Mouse (Mus musculus) ovary, adult 18-20 months (tissue): ENCODE results near the gene Bcl7a.

Source experiments
- DNase-seq: peaks from one replicate; pipeline ENCODE4 v3.0.0; 2022; ENCODE audit warnings: low spot score, mixed read lengths

Gene Bcl7a

GRCm38 (mm10) chr5:123333566-123333965 lies 10.1 kb upstream of the Bcl7a start:
- DNase-seq, result no peak

DNA sequence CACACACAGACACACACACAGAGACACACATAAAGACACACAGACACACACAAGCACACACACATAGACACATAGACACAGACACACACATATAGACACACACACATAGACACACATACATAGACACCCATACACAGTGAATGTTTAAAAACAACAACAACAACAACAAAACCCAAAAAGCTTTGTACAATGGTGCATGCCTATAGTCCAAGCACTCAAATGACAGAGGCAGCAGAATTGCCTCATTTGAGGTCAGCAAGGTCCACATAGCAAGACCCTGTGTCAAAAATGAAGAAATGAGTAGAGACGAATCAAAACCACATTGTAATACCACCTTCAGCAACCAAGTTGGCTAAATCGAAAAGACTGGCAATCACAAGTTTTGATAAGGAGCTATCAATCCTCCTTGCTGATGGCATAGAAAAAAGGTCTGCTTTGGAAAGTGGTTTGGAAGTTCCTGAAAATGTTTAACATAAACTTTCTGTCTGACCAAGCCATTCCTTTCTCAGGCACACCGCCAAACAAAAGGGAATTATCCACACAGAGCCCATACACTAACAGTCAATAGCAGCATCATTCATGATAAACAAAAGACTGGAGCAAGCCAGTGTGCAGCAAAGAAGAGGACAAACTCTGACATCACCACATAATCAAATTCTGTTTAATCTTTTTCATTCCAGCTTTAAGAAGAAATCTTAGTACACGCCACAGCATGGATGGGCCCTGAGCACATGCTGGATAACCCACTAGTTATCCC lies 7.3 kb upstream of the Bcl7a start:
- DNase-seq, result no peak

GRCm38 (mm10) chr5:123338463-123338862 lies 5.2 kb upstream of the Bcl7a start:
- no peak for DNase-seq

GRCm38 (mm10) chr5:123344628-123344962 lies 961 bp downstream of the Bcl7a start:
- DNase-seq, result no peak

- DNase-seq, result peak; percentile 43
These were observed 1.6 kb downstream of the Bcl7a start for GRCm38 (mm10) chr5:123344963-123345852.

DNA sequence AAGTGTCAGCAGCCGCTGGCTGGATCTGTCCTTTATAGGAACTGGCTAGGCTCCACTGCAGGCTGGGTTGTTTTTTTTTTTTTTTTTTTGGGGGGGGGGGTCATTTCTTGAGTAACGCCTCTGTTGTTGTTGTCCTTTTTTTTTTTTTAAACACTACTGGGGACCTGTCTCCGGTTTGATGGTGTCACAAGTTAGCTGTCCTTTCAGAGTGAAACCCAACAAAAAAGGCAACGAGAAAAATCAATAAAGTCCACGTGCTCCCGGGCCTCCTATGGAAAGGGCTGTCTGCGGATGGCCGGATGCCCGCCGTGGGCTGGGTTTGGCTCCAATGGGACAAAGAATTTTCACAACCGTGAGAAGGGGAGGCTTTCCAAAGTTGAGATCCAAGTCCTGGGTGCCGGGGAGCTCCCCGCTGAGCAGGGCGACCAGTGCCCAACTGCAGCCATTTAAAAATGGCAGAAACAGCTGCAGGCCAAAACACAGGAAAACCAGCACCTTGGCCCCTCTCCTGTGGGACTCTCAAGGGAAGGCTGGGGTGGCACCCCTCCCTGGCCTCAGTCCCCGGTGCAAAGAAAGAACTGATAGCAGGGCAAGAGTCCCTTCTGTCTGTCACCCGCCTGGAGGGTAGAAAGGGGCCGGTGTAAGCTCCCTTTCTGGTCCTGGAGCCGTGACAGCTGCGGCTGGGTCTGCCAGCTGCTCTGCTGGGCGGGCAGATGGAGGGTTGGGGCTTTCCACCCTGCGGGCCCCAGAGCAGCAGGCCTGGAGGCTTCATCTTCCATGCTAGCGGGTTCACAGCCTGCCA lies 2.4 kb downstream of the Bcl7a start:
- peak; percentile 55 for DNase-seq

GRCm38 (mm10) chr5:123346701-123347270 lies 3.2 kb downstream of the Bcl7a start:
- no peak for DNase-seq

DNA sequence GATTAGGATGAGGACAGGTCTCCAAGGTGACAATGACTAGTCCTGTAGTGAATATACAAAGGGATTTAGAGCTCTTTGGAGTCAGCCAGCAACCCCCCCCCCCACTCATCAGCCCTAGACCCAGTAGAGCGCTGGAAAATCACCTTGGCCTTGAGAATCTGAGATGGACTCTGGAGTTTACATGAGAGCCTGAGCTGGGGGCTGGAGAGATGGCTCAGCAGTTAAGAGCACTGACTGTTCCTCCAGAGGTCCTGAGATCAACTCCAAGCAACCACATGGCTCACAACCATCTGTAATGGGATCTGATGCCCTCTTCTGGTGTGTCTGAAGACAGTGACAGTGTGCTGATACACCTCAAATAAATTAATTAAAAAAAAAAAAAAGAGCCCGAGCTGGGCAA lies 4.4 kb downstream of the Bcl7a start:
- no peak for DNase-seq

DNA sequence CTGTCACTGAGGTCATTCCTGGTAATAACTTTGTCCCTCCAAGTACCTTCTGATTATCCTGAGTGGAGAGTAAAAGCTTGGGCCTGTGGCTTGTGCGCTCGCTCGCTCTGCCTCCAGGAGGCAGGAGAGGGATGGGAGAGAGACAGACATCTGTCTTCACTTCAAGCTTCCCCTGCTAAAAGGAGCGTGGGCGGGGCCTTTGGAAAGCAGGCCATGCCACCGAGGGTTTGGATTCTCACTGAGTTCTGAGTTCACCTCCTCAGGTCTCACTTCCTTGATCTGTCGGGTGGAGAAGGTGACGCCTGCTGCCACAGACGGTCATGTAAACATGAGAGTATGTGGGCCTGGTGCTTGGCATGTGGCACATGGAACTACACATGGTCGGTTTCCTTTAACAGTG lies 6.8 kb downstream of the Bcl7a start:
- DNase-seq, result no peak

- DNase-seq, result no peak
These were observed 12.3 kb downstream of the Bcl7a start for GRCm38 (mm10) chr5:123355918-123356317.

DNA sequence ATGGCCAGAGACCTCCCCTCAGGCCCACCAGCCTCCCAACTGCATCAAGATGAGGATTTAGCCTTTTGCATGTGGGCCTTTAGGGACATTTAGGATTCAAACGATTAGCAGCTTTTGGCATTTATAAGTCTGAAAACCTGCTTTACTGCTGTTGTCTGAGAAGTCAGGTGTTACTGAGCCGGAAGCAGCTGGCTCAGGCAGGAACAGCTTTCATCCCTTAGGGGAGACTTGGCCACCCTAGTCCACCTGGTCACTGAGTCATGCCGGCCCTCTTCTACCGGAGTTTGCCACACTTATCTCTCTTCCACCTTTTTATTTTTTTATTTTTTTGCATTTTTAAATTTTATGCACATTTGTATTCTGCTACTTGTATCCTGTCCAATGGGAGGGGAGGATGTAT lies 13.6 kb downstream of the Bcl7a start:
- DNase-seq, result no peak

DNA sequence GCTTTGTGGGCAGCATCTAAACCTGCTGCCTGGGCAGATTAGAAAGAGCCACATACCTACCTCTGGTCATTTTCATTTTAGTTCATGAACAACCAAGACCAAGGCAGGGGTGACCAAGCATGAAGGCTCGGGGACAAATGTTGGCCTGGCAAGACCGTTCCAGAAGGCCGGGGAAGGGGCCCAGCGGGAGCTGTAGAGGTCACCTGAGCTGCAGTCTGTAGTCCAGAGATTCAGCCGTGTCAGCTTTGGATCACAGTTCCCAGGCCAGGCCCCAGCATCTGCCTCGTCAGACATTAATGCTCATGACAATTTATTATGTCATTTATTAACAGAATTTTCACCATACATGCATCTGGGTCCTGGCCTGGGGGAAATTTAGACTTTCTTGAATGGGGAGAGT lies 15.8 kb downstream of the Bcl7a start:
- no peak for DNase-seq

- no peak for DNase-seq
These were observed 19.3 kb downstream of the Bcl7a start for GRCm38 (mm10) chr5:123362911-123363310.

DNA sequence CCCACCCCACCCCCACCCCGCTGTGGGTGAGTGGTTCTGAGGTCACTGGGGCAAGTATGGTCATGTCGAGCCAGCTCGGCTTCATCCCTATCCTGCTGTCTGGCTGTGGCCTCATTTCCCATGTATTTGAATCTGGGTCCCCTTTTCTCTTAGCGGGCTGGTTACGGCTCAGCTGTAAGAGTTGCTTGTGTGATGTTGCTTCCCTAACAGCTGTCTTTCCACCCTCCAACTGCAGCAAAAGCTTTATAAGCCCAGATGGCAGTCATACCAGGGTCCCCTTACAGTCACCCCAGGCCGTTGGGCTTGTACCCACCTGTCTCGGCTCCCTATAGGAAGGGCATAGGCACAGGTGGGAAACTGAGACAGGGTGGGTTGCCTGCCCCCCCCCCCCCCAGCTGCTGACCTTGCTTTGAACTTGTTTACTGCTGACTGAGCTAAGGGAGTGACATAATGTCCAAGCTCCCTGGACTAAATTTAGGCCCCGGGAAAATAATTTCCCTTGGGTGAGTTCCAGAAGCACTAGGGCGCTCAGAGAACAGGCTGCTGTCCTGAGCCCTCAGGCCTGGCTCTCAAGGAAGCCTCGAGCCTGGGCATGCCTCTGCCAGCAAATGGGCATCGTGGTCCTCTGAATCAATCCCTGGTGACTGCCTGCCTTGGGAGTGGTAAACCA lies 20.8 kb downstream of the Bcl7a start:
- DNase-seq, result no peak

DNA sequence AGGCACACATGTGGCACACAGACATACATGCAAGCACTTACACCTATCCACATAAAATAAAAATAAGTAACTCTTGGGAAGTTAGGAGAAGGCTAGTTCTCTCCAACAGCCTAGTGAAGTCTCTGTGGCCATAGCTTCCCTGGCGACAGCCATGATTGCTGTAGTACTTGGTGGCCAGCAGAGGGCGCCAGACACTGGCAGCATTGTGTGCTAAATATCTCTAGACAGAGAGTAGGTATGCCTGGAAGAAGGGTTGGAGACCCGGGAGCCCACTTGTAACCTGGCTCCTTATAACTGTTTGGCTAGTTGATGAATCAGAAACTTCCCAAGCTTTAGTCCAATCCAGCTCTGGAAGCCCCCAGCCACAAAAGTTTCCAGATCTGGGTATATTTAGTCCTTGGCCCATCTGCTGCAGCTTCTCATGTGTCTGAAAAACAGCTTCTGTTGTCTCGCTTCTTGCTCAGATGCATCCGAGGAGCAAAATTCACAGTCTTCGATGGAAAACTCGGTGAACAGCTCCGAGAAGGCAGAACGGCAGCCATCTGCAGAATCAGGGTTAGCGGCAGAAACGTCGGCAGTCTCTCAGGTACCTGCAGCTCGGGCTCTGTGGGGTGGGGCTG lies 25.3 kb downstream of the Bcl7a start:
- DNase-seq, result no peak

DNA sequence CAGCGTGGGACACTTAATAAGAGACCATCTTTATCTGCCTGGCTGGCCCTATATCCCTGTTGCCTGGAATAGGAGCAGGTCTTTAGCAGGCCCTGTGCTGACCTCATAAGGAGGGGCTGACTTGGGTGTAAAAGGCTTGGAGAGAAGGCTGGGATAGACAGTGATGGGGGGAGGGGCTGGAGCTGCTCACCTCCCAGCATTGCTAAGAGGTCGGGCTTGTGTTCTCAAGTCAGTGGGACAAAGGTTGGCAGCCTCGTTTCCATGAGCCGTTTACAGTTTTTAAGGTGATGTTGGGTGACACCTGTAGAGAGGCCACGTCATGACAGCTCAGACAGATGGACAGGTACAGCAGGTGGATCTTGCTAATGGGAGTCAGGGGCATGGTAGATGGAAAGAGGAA lies 26.4 kb downstream of the Bcl7a start:
- DNase-seq, result no peak

- no peak for DNase-seq
These were observed 31.6 kb downstream of the Bcl7a start for GRCm38 (mm10) chr5:123375262-123375661.

DNA sequence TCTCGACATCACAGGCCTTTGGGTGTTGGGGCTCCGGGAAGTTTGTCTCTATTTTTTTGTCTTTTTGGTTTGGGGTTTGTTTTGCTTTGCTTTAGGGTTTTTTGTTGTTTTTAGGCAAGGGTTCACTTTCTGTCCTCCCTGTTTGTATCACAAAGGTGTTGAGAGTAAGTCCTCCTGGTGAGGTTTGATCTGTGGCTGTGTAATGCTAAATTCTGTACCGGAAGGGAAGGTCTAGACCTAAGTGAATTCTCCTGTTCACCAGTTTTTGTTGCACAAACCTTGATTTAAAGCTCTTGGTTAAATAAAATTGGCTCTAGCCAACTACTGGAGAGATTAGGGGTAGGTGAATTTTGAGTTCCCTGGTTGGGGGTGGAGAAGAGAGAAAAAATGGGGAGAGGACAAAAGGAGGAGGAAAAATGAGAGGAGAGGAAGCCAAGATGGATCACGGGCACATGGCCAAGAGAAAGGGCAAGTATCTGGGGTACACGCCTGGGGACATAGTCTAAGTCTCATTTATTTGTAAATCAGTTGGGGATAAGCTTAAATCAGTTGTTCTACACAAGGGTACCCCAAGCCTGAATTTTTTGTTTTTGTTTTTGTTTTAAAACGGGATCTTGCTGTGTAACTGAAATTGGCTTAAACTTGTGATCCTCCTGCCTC lies 32.3 kb downstream of the Bcl7a start:
- no peak for DNase-seq

DNA sequence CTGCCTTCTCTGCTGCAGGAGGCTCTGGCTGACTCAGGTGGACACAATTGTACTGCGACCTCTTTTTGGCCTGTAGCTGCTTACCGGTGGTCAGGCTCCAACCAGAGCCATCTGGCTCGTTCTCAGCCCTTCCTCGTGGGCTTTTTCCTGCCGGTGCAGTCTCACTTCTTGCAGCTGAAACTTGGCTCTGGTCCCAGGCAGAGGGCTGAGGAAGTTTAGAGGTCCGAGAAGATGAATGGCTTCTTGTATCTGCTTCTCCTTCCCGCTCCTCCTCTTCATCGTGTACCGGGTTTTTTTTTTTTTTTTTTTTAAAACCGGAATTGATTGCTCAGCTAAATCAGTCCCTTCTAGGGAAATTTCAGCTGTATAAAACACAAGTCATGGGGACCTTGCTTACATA lies 32.9 kb downstream of the Bcl7a start:
- DNase-seq, result peak; percentile 49

- DNase-seq, result no peak
These were observed 33.7 kb downstream of the Bcl7a start for GRCm38 (mm10) chr5:123377120-123377955.
